Mouse (Mus musculus) hindbrain, embryonic 16.5 days (tissue): ENCODE data around the gene Dclk3. TPM values are rescaled to one million over a fixed set of nuclear protein-coding genes. Genes with fewer than 3 reads are reported as not detected.

Source experiments
- ATAC-seq: fragments of 200-750 bp; cut with Nextera tagmentation; 2 replicates; pipeline ENCODE4 v1.8.0; 2017; ENCODE audit warnings: moderate TSS enrichment, moderate library complexity
- H3K27ac ChIP-seq: fragments of 300-500 bp; sonication (generic); 2 replicates; pipeline ENCODE4 v1.5.1; 2014; ENCODE audit warnings: low read depth, mild to moderate bottlenecking, control low read depth, low read length, moderate library complexity
- H3K27me3 ChIP-seq: fragments of 300-500 bp; sonication (generic); replicated peaks from 2 replicates; pipeline ENCODE4 v1.6.1; 2014; ENCODE audit warnings: low read length; ENCODE audit not compliant: control insufficient read depth, insufficient read depth
- H3K36me3 ChIP-seq: fragments of 300-500 bp; sonication (generic); 2 replicates; pipeline ENCODE4 v1.6.1; 2014; ENCODE audit warnings: mild to moderate bottlenecking, low read length, moderate library complexity, mixed read lengths; ENCODE audit not compliant: control insufficient read depth, insufficient read depth
- H3K4me1 ChIP-seq: fragments of 300-500 bp; sonication (generic); 2 replicates; pipeline ENCODE4 v1.6.1; 2014; ENCODE audit warnings: low read depth, low read length; ENCODE audit not compliant: control insufficient read depth, insufficient read depth
- H3K4me2 ChIP-seq: fragments of 300-500 bp; sonication (generic); 2 replicates; pipeline ENCODE4 v1.6.1; 2014; ENCODE audit warnings: mild to moderate bottlenecking, low read length, control low read depth, moderate library complexity
- H3K4me3 ChIP-seq: fragments of 300-500 bp; sonication (generic); 2 replicates; pipeline ENCODE4 v1.5.1; 2014; ENCODE audit warnings: mild to moderate bottlenecking, low read length, control low read depth, moderate library complexity
- H3K9ac ChIP-seq: fragments of 300-500 bp; sonication (generic); 2 replicates; pipeline ENCODE4 v1.6.1; 2014; ENCODE audit warnings: low read depth, mild to moderate bottlenecking, control low read depth, low read length, moderate library complexity
- H3K9me3 ChIP-seq: fragments of 300-500 bp; sonication (generic); 2 replicates; pipeline ENCODE4 v1.6.1; 2014; ENCODE audit warnings: mild to moderate bottlenecking, low read length, moderate library complexity; ENCODE audit not compliant: control insufficient read depth
- WGBS: fragments of 180-500 bp; shearing (Covaris S2); extraction: QIAGEN DNeasy Blood & Tissue Kit; methylation state at CpG from one replicate; pipeline ENCODE4 v1.1.7; 2014; 5-methylcytosine and 5-hydroxymethylcytosine counted together
- polyA plus RNA-seq: library from polyadenylated mRNA; unstranded; fragments of >200 nt; fragmentation: Nextera tagmentation; extraction: Ambion mirVana; gene quantifications from 2 replicates; pipeline ENCODE4 v1.2.1, GENCODE M21; 2015

The Dclk3 gene
- polyA plus RNA-seq, 1 experiment from 2014 or later: 8.0 TPM

GRCm38 (mm10) chr9:111428698-111429362 lies 10.1 kb upstream of the Dclk3 start:
- H3K4me2 ChIP-seq: no peak overlapping the region
- no peak for ATAC-seq
- no peak overlapping the region for H3K9ac ChIP-seq
- H3K27me3 ChIP-seq: no peaks in the 10 kb centered on the region
- H3K27ac ChIP-seq: no peak overlapping the region
- H3K4me1 ChIP-seq: no peaks in the 10 kb centered on the region; the same call in none of the 2 replicates
- H3K36me3 ChIP-seq: no peaks in the 10 kb centered on the region
- 68% methylated on average over 8 of the region's 8 CpGs for WGBS
- no peak overlapping the region for H3K4me3 ChIP-seq
- no peaks in the 10 kb centered on the region for H3K9me3 ChIP-seq

DNA sequence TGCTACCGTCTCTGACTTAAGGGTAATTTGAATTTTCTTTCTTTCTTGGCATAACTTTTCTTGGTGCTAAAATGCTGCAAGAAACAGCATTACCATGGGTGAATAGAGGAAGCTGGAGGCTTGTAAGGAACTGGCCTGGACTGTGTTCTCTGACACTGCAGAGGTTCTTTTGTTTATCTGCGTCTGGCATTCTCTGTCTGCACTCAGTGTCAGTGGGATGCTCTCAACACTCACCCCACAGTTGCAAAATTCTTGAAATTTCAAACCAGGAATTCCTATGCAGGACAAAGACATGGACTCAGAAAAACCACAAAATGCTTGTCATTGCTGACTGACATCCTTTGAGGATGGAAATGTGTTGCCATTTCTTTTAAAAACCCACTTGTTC lies 9.5 kb upstream of the Dclk3 start:
- no peak for ATAC-seq
- H3K27me3 ChIP-seq: no peaks in the 10 kb centered on the region
- H3K4me3 ChIP-seq: no peak overlapping the region
- H3K4me1 ChIP-seq: no peaks in the 10 kb centered on the region; the same call in none of the 2 replicates
- H3K9ac ChIP-seq: no peak overlapping the region
- H3K36me3 ChIP-seq: no peaks in the 10 kb centered on the region
- H3K27ac ChIP-seq: no peak overlapping the region
- H3K9me3 ChIP-seq: no peaks in the 10 kb centered on the region
- 44% methylated on average over 2 of the region's 2 CpGs for WGBS
- no peak overlapping the region for H3K4me2 ChIP-seq

DNA sequence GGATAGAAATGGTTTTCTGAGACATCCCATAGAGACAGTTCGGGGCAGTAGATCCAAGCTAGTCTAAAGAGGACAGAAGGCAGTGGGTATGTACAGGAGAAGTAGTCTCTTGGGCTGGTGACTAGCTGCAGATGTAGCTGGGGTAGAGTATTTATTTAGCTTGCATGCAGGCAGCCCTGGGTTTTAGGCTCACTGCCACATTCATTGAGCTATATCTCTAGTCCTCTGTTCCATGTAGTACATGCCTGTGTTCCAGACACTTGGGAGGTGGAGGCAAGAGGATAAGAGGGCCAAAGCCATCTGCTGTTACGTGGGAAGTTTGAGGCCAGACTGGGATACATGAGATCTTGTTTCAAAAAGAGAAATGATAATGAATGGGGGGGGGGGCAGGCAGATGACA lies 3.5 kb upstream of the Dclk3 start:
- H3K4me1 ChIP-seq: no peaks in the 10 kb centered on the region
- H3K9me3 ChIP-seq: no peaks in the 10 kb centered on the region
- no peak overlapping the region for H3K4me2 ChIP-seq
- 84% methylated on average over 2 of the region's 2 CpGs for WGBS
- H3K9ac ChIP-seq: no peak overlapping the region
- H3K27ac ChIP-seq: no peak overlapping the region
- H3K4me3 ChIP-seq: no peak overlapping the region
- no peak for ATAC-seq
- H3K27me3 ChIP-seq: peaks cover 5% of the 10 kb centered on the region
- no peaks in the 10 kb centered on the region for H3K36me3 ChIP-seq

- Histone ChIP-seq H3K4me3 (peak overlapping the region; percentile 49), H3K27me3 (peaks cover 6% of the 10 kb centered on the region), H3K9me3 (no peaks in the 10 kb centered on the region), H3K4me2 (peak overlapping the region; percentile 66), H3K36me3 (no peaks in the 10 kb centered on the region), H3K4me1 (no peaks in the 10 kb centered on the region), H3K9ac (peak overlapping the region; percentile 43), H3K27ac (no peak overlapping the region)
- ATAC-seq: peak; percentile 19; the same call in 1 of the 2 replicates
- 47% methylated on average over 8 of the region's 8 CpGs for WGBS
These were observed 938 bp downstream of the Dclk3 start for GRCm38 (mm10) chr9:111439836-111440201.

DNA sequence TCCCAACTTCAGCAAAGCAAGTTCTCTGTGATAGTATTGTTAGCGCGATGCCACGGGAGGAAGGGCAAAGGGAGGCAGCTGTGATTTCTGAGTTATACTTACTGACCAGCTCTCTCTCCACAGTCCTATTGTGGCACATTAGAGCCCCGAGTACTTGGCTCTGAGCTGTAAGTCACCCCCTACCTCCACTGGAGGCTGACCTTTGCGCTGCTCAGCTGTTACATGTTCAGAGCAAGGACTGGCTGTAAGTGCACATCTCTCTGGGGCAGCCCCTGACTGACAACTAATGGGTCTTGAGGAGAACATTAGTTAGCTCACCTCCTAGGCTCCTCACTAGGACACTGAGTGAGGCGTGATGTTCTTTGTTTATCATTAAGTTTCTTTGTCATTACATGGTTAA lies 1.6 kb downstream of the Dclk3 start:
- peaks cover 6% of the 10 kb centered on the region for H3K27me3 ChIP-seq
- H3K27ac ChIP-seq: no peak overlapping the region
- no peaks in the 10 kb centered on the region for H3K4me1 ChIP-seq
- no peak overlapping the region for H3K9ac ChIP-seq
- peak overlapping the region; percentile 66 for H3K4me2 ChIP-seq
- no peaks in the 10 kb centered on the region for H3K36me3 ChIP-seq
- peak overlapping the region; percentile 49 for H3K4me3 ChIP-seq
- WGBS: 80% methylated on average over 6 of the region's 6 CpGs
- no peaks in the 10 kb centered on the region for H3K9me3 ChIP-seq
- no peak for ATAC-seq

DNA sequence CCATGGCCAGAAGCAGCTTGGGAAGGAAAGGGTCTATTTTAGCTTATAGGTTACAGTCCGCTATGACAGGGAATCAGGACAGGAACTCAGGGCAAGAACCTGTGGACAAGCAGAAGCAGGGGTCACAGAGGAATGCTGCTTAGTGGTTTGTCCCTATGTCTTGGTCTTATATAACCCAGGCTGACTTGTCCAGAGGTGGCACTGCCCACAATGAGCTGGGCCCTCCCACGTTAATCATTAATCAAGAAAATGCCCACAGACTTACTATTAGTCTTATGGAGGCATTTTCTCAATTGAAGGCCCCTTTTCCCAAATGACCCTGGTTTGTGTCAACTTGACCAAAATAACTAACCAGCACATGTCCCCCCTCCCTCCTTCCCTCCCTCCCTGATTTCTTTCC lies 2.3 kb downstream of the Dclk3 start:
- Histone ChIP-seq H3K9ac (no peak overlapping the region), H3K36me3 (no peaks in the 10 kb centered on the region), H3K4me2 (no peak overlapping the region; the same call in 1 of the 2 replicates), H3K4me1 (no peaks in the 10 kb centered on the region), H3K27me3 (peaks cover 6% of the 10 kb centered on the region), H3K9me3 (no peaks in the 10 kb centered on the region), H3K27ac (no peak overlapping the region), H3K4me3 (no peak overlapping the region)
- WGBS: 83% methylated on average over 2 of the region's 2 CpGs
- ATAC-seq: no peak

DNA sequence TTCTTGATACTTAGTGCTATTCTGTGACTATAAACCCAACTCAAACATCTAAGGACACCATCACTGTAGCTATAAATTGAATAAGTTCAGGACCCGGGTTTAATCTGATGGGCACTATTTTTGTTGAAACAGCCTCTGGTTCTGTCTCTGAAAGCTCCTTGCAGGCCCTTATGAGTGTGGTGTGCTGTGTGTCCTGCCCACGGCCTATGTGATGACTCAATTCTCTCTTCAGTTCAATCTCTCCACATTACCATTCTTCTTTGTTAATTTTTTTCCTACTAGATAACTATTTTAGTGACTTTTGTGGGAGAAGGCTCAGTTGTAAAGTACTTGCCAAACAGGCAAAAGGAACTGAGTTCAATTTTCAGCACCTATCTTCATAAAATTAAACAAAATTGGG lies 7.3 kb downstream of the Dclk3 start:
- Histone ChIP-seq H3K9ac (no peak overlapping the region), H3K27ac (no peak overlapping the region), H3K36me3 (no peaks in the 10 kb centered on the region), H3K9me3 (no peaks in the 10 kb centered on the region), H3K4me3 (no peak overlapping the region), H3K27me3 (no peaks in the 10 kb centered on the region), H3K4me2 (no peak overlapping the region), H3K4me1 (no peaks in the 10 kb centered on the region)
- ATAC-seq: no peak
- 83% methylated on average over 2 of the region's 2 CpGs for WGBS

- no peaks in the 10 kb centered on the region for H3K4me1 ChIP-seq
- no peaks in the 10 kb centered on the region for H3K9me3 ChIP-seq
- no peak overlapping the region for H3K27ac ChIP-seq
- no peaks in the 10 kb centered on the region for H3K27me3 ChIP-seq
- ATAC-seq: no peak
- no peak overlapping the region for H3K4me3 ChIP-seq
- H3K4me2 ChIP-seq: no peak overlapping the region
- no peak overlapping the region for H3K9ac ChIP-seq
- 77% methylated on average over 2 of the region's 2 CpGs for WGBS
- no peaks in the 10 kb centered on the region for H3K36me3 ChIP-seq
These were observed 10.1 kb downstream of the Dclk3 start for GRCm38 (mm10) chr9:111448976-111449375.

GRCm38 (mm10) chr9:111449880-111450279 lies 11.0 kb downstream of the Dclk3 start:
- no peak for ATAC-seq
- Histone ChIP-seq H3K36me3 (no peaks in the 10 kb centered on the region), H3K4me3 (no peak overlapping the region), H3K4me2 (no peak overlapping the region), H3K27me3 (no peaks in the 10 kb centered on the region), H3K27ac (no peak overlapping the region), H3K4me1 (no peaks in the 10 kb centered on the region), H3K9ac (no peak overlapping the region), H3K9me3 (no peaks in the 10 kb centered on the region)
- 87% methylated on average over 5 of the region's 5 CpGs for WGBS
